Mouse (Mus musculus) MEL (cell line): ENCODE measurements around the gene Tcf25. TPM values are rescaled to one million over a fixed set of nuclear protein-coding genes. Genes with fewer than 3 reads are reported as not detected.

Source experiments
- DNase-seq: peaks from one replicate; pipeline ENCODE4 v3.0.0; 2011; ENCODE audit warnings: low read depth, low spot score
- H3K27ac ChIP-seq: 2 replicates; pipeline ENCODE4 v1.5.1; 2012; ENCODE audit warnings: low read depth, mild to moderate bottlenecking, control low read depth, low read length, moderate library complexity; ENCODE audit not compliant: control insufficient read depth
- H3K27me3 ChIP-seq, 2 experiments: fragments of 150-350 bp in 1 of 2; sonication (generic) in 1 of 2; 2 replicates each; pipeline ENCODE4 v1.6.1; 2012; ENCODE audit warnings: low read length in 2 of 2, mild to moderate bottlenecking in 2 of 2, improper control_type of control experiment in 1 of 2, moderate library complexity in 1 of 2; ENCODE audit not compliant: insufficient read depth in 2 of 2, control insufficient read depth in 1 of 2
- H3K36me3 ChIP-seq, 2 experiments: 2 replicates each; pipeline ENCODE4 v1.6.1; 2012 to 2014; ENCODE audit warnings: low read length in 2 of 2, improper control_type of control experiment in 1 of 2, inconsistent platforms in 1 of 2, mild to moderate bottlenecking in 1 of 2; ENCODE audit not compliant: insufficient read depth in 2 of 2, control insufficient read depth in 1 of 2
- H3K4me1 ChIP-seq, 2 experiments: fragments of 150-350 bp in 1 of 2; sonication (generic) in 1 of 2; 2 replicates each; pipeline ENCODE4 v1.6.1; 2012; ENCODE audit warnings: low read length in 2 of 2, improper control_type of control experiment in 1 of 2, mild to moderate bottlenecking in 1 of 2; ENCODE audit not compliant: insufficient read depth in 2 of 2, control insufficient read depth in 1 of 2
- H3K4me3 ChIP-seq, 2 experiments: fragments of 150-350 bp in 1 of 2; sonication (generic) in 1 of 2; 2 replicates each; pipeline ENCODE4 v1.5.1; 2012; ENCODE audit warnings: low read depth in 2 of 2, low read length in 2 of 2, mild to moderate bottlenecking in 2 of 2, moderate library complexity in 2 of 2, control low read depth in 1 of 2, improper control_type of control experiment in 1 of 2; ENCODE audit not compliant: control insufficient read depth in 1 of 2, insufficient read depth in 1 of 2
- H3K79me2 ChIP-seq: 2 replicates; pipeline ENCODE4 v1.6.1; 2012; ENCODE audit warnings: mild to moderate bottlenecking, low read length, moderate library complexity; ENCODE audit not compliant: control insufficient read depth, poor library complexity, insufficient read depth
- H3K9ac ChIP-seq: 2 replicates; pipeline ENCODE4 v1.6.1; 2012; ENCODE audit warnings: low read depth, mild to moderate bottlenecking, control low read depth, low read length, moderate library complexity; ENCODE audit not compliant: control insufficient read depth, poor library complexity, severe bottlenecking
- H3K9me3 ChIP-seq: fragments of 150-350 bp; sonication (generic); replicated peaks from 2 replicates; pipeline ENCODE4 v1.6.1; 2012; ENCODE audit warnings: mild to moderate bottlenecking, low read length, improper control_type of control experiment, moderate library complexity; ENCODE audit not compliant: insufficient read depth
- BHLHE40 ChIP-seq: IDR thresholded peaks from 2 replicates; pipeline ENCODE4 v1.6.1; 2012; ENCODE audit warnings: low read depth, mild to moderate bottlenecking, inconsistent platforms, low read length, improper control_type of control experiment, borderline replicate concordance
- E2F4 ChIP-seq: IDR thresholded peaks from 2 replicates; pipeline ENCODE4 v1.6.1; 2011; ENCODE audit warnings: low read depth, low read length, improper control_type of control experiment, borderline replicate concordance
- KAT2A ChIP-seq: conservative IDR thresholded peaks from 2 replicates; pipeline ENCODE4 v1.6.1; 2012; ENCODE audit warnings: low read depth, low read length, improper control_type of control experiment, inconsistent platforms
- MAFK ChIP-seq: IDR thresholded peaks from 2 replicates; pipeline ENCODE4 v1.6.1; 2011; ENCODE audit warnings: low read depth, mild to moderate bottlenecking, low read length, improper control_type of control experiment, borderline replicate concordance
- MAX ChIP-seq: IDR thresholded peaks from 2 replicates; pipeline ENCODE4 v1.6.1; 2011; ENCODE audit warnings: low read length, improper control_type of control experiment
- MEF2A ChIP-seq: IDR thresholded peaks from 2 replicates; pipeline ENCODE4 v1.6.1; 2014; ENCODE audit warnings: low read depth, mild to moderate bottlenecking, inconsistent platforms, low read length, improper control_type of control experiment; ENCODE audit not compliant: poor library complexity, insufficient replicate concordance, severe bottlenecking; ENCODE audit errors: extremely low read depth
- MYC ChIP-seq: IDR thresholded peaks from 2 replicates; pipeline ENCODE4 v1.6.1; 2011; ENCODE audit warnings: low read depth, mild to moderate bottlenecking, low read length, improper control_type of control experiment, moderate library complexity
- NELFE ChIP-seq: IDR thresholded peaks from 2 replicates; pipeline ENCODE4 v1.6.1; 2011; ENCODE audit warnings: low read depth, low read length, improper control_type of control experiment
- POLR2A ChIP-seq, 2 experiments: IDR thresholded peaks; 2 replicates each; pipeline ENCODE4 v1.6.1; 2011 to 2012; ENCODE audit warnings: low read length in 2 of 2, mild to moderate bottlenecking in 2 of 2, control low read depth in 1 of 2, improper control_type of control experiment in 1 of 2, low read depth in 1 of 2, moderate library complexity in 1 of 2; ENCODE audit not compliant: control insufficient read depth in 1 of 2, insufficient read depth in 1 of 2, poor library complexity in 1 of 2
- POLR2AphosphoS2 ChIP-seq: IDR thresholded peaks from 2 replicates; pipeline ENCODE4 v1.6.1; 2011; ENCODE audit warnings: low read length, improper control_type of control experiment
- POLR2AphosphoS5 ChIP-seq: IDR thresholded peaks from 2 replicates; pipeline ENCODE4 v1.6.1; 2012; ENCODE audit warnings: low read depth, borderline replicate concordance, mild to moderate bottlenecking, inconsistent platforms, low read length, moderate library complexity, mixed read lengths
- RCOR1 ChIP-seq: IDR thresholded peaks from 2 replicates; pipeline ENCODE4 v1.6.1; 2012; ENCODE audit warnings: low read depth, mild to moderate bottlenecking, inconsistent platforms, low read length, improper control_type of control experiment
- SIN3A ChIP-seq: IDR thresholded peaks from 2 replicates; pipeline ENCODE4 v1.6.1; 2012; ENCODE audit warnings: low read length, improper control_type of control experiment, inconsistent platforms
- SMC3 ChIP-seq: IDR thresholded peaks from 2 replicates; pipeline ENCODE4 v1.6.1; 2011; ENCODE audit warnings: low read depth, low read length, improper control_type of control experiment
- TBP ChIP-seq: IDR thresholded peaks from 2 replicates; pipeline ENCODE4 v1.8.0; 2011; ENCODE audit warnings: low read depth, low read length, improper control_type of control experiment
- TCF12 ChIP-seq: IDR thresholded peaks from 2 replicates; pipeline ENCODE4 v1.6.1; 2014; ENCODE audit warnings: low read depth, mild to moderate bottlenecking, inconsistent platforms, low read length, improper control_type of control experiment, moderate library complexity
- USF1 ChIP-seq: IDR thresholded peaks from 2 replicates; pipeline ENCODE4 v1.6.1; 2014; ENCODE audit warnings: low read depth, mild to moderate bottlenecking, inconsistent platforms, low read length, improper control_type of control experiment, moderate library complexity
- USF2 ChIP-seq, 2 experiments: IDR thresholded peaks; 2 replicates each; pipeline ENCODE4 v1.6.1; 2011 to 2012; ENCODE audit warnings: improper control_type of control experiment in 2 of 2, low read length in 2 of 2, borderline replicate concordance in 1 of 2, inconsistent platforms in 1 of 2, low read depth in 1 of 2, mild to moderate bottlenecking in 1 of 2; ENCODE audit not compliant: insufficient read depth in 1 of 2
- ZNF384 ChIP-seq: IDR thresholded peaks from 2 replicates; pipeline ENCODE4 v1.6.1; 2012; ENCODE audit warnings: low read depth, mild to moderate bottlenecking, inconsistent platforms, low read length, improper control_type of control experiment
- polyA plus RNA-seq, 2 experiments: library from polyadenylated mRNA; stranded (reverse) in 1 of 2; unstranded in 1 of 2; fragments of >175 nt in 1 of 2; fragments of >200 nt in 1 of 2; gene quantifications; 2 replicates each; pipeline versions ENCODE4 v1.2.1 to v1.2.4; 2012; ENCODE audit warnings: low replicate concordance in 2 of 2, low read depth in 1 of 2; ENCODE audit not compliant: insufficient read length in 2 of 2, insufficient read depth in 1 of 2, missing spikeins in 1 of 2
- total RNA-seq: library from RNA; depleted of rRNA; stranded (reverse); fragments of 300-350 nt; gene quantifications from 2 replicates; pipeline ENCODE4 v1.2.3, GENCODE M21; 2012

Gene Tcf25
- total and polyA plus RNA-seq, 3 experiments: 107 to 327 TPM; not detected in 1

GRCm38 (mm10) chr8:123334467-123334866 is 39.1 kb upstream of the Tcf25 start:
- Histone ChIP-seq H3K9ac (no peak overlapping the region), H3K4me1 (peaks cover 0 to 15% of the 10 kb centered on the region in 2 experiments; a peak in 3 of 4 replicates), H3K9me3 (no peaks in the 10 kb centered on the region), H3K27ac (no peak overlapping the region), H3K4me3 (no peak overlapping the region), H3K36me3 (peaks cover 0 to 5% of the 10 kb centered on the region in 2 experiments; a peak in 1 of 4 replicates), H3K27me3 (no peaks in the 10 kb centered on the region), H3K79me2 (no peaks in the 10 kb centered on the region)
- no peak for TF ChIP-seq USF2 (IDR thresholded peaks at IDR 0.05; ENCODE audit: borderline replicate concordance in 1 of 2, insufficient read depth in 1 of 2, low read depth in 1 of 2, low read length in 2 of 2)
- TF ChIP-seq SMC3: no peak
- TF ChIP-seq NELFE: no peak
- TF ChIP-seq E2F4: no peak
- no peak for TF ChIP-seq POLR2AphosphoS2
- TF ChIP-seq RCOR1: no peak
- no peak for TF ChIP-seq BHLHE40
- no peak for TF ChIP-seq MAFK
- TF ChIP-seq MAX: no peak
- TF ChIP-seq KAT2A: no peak
- TF ChIP-seq SIN3A: no peak
- no peak for DNase-seq

- H3K79me2 ChIP-seq: no peaks in the 10 kb centered on the region
- no peak overlapping the region for H3K9ac ChIP-seq
- no peaks in the 10 kb centered on the region; a peak in 1 of 4 replicates for H3K4me1 ChIP-seq
- no peaks in the 10 kb centered on the region for H3K27me3 ChIP-seq
- H3K27ac ChIP-seq: no peak overlapping the region
- no peaks in the 10 kb centered on the region for H3K9me3 ChIP-seq
- H3K36me3 ChIP-seq: no peaks in the 10 kb centered on the region; a peak in 1 of 4 replicates
- DNase-seq: no peak
- H3K4me3 ChIP-seq: no peak overlapping the region
- TF ChIP-seq POLR2A (IDR thresholded peaks at IDR 0.05; ENCODE audit: control insufficient read depth in 1 of 2, insufficient read depth in 1 of 2, low read depth in 1 of 2, low read length in 2 of 2, poor library complexity in 1 of 2): no peak
- TF ChIP-seq ZNF384: no peak
- TF ChIP-seq TCF12: no peak
- TF ChIP-seq USF1: no peak
- no peak for TF ChIP-seq KAT2A
- no peak for TF ChIP-seq TBP
- no peak for TF ChIP-seq SMC3
- TF ChIP-seq MEF2A: no peak
- no peak for TF ChIP-seq POLR2AphosphoS5
- TF ChIP-seq E2F4: no peak
- TF ChIP-seq SIN3A: no peak
- TF ChIP-seq MYC: no peak
- no peak for TF ChIP-seq BHLHE40
- TF ChIP-seq, all 39 proteins: peak for 0
Measured at GRCm38 (mm10) chr8:123337475-123337874, 36.1 kb upstream of the Tcf25 start.
